Comparison of ENCODE assay signal across 9 mouse cellular contexts in the genomic region with DNA sequence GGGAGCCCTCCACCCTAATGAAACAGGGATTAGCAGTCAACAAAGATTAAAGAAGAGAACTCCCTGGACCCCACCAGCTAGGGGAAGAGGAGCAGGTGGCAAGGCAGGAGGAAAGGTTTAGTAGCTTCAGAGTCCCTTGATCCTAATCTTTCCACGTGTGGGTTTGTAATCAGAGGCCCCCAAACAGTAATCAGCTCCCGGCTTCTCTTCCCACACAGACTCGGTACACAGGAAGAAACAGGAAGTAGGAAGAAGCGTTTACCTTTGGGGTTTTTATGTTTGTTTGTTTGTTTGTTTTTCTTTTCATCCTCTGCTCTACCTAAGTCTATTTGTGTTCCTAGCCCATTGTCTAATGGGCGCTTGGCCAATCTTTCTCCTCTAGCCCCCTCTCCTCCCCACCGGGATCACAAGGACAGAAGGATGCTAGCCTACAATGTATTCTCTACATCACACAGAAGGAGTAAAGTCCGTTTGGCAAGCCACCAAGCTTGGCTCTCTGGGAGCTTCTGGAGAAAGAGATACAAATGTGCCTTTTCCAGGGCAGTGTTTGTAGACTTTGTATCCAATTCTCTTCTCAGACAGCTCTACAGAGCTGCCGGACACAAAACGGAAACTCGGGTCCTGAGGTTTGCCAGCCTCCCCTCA.
A peak's percentile ranks its signal among the peaks of the same experiment; 100 is the strongest.
DNase-seq lines count a peak whose midpoint lies in the region; ATAC-seq and TF ChIP-seq lines count a peak whose summit lies in the region.
"Had no signal": no experiment of that assay in that cellular context is flagged by ENCODE, and none has a peak within 500 bp of the region (broad histone marks: within the 10 kb centered on the region; RNA-seq: fewer than 3 reads in every experiment).

No protein-coding gene starts in this region.

- peak; percentile 65 for DNase-seq in left cerebral cortex, postnatal 4 days
- no peak for DNase-seq in left cerebral cortex, adult 11 months (ENCODE audit: low spot score)
- DNase-seq in brain, embryonic 14.5 days (ENCODE audit: low read depth) = peak; percentile 38
- DNase-seq in cerebellum, postnatal 14 days = peak; percentile 67 to 69
- DNase-seq in kidney, postnatal 36 days = peak; percentile 90 to 91
- DNase-seq in layer of hippocampus, adult 9-10 months (ENCODE audit: low spot score) = no peak
- DNase-seq in spleen, postnatal 10 days (ENCODE audit: low spot score in 2 of 2) = no peak

- no peaks in the 10 kb centered on the region; the same call in 1 of the 2 replicates for H3K4me1 ChIP-seq in forebrain, embryonic 16.5 days (replicated peaks; ENCODE audit: control insufficient read depth, insufficient read depth, low read length)

- H3K27me3 ChIP-seq in forebrain, embryonic 16.5 days (replicated peaks; ENCODE audit: control insufficient read depth, insufficient read depth, low read length) = no peaks in the 10 kb centered on the region
- H3K27me3 ChIP-seq: limb, embryonic 15.5 days had no signal

- no peak overlapping the region for H3K27ac ChIP-seq in forebrain, embryonic 16.5 days (ENCODE audit: low read length)
- H3K27ac ChIP-seq: limb, embryonic 15.5 days had no signal

- no peaks in the 10 kb centered on the region for H3K9me3 ChIP-seq in forebrain, embryonic 16.5 days (ENCODE audit: control insufficient read depth, low read length)
- H3K9me3 ChIP-seq: limb, embryonic 15.5 days had no signal

- no peak overlapping the region for H3K9ac ChIP-seq in forebrain, embryonic 16.5 days (replicated peaks; ENCODE audit: low read depth, low read length)
- H3K9ac ChIP-seq: limb, embryonic 15.5 days had no signal

- no peak for ATAC-seq in forebrain, embryonic 16.5 days

- intact Hi-C loops in left cerebral cortex, postnatal 4 days (cut with DNase I) = no loop called here

- TF ChIP-seq CTCF in brain, embryonic 14.5 days (IDR thresholded peaks at IDR 0.05; ENCODE audit: borderline replicate concordance, extremely low read depth, insufficient read depth, insufficient read length) = no peak

- 68% methylated on average over 10 of the region's 10 CpGs for WGBS in forebrain, embryonic 16.5 days

- TF ChIP-seq POLR2A in brain, embryonic 14.5 days (IDR thresholded peaks at IDR 0.05; ENCODE audit: borderline replicate concordance, extremely low read depth, insufficient read depth, insufficient read length, poor library complexity, severe bottlenecking) = no peak

- no peak overlapping the region for H3K4me3 ChIP-seq in forebrain, embryonic 16.5 days (replicated peaks; ENCODE audit: low read length)
- H3K4me3 ChIP-seq: limb, embryonic 15.5 days had no signal

- no peak overlapping the region for H3K4me2 ChIP-seq in forebrain, embryonic 16.5 days (ENCODE audit: low read length)
- H3K4me2 ChIP-seq: limb, embryonic 15.5 days had no signal

- no peaks in the 10 kb centered on the region for H3K36me3 ChIP-seq in forebrain, embryonic 16.5 days (ENCODE audit: control insufficient read depth, insufficient read depth)
- H3K36me3 ChIP-seq: limb, embryonic 15.5 days had no signal

Comparison
In these comparisons a context has a peak if more than half of its experiments do, and no peak if none do; other contexts are left out.
1. DNase-seq: peak in left cerebral cortex, postnatal 4 days (single experiment), brain, embryonic 14.5 days (single experiment), cerebellum, postnatal 14 days (2 of 2) and kidney, postnatal 36 days (2 of 2); none in left cerebral cortex, adult 11 months (single experiment), layer of hippocampus, adult 9-10 months (single experiment) and spleen, postnatal 10 days (0 of 2).